Mouse (Mus musculus) right cerebral cortex, postnatal 10 days (tissue): ENCODE results near the gene Gas2.

Source experiments
- DNase-seq, 2 experiments: peaks; one replicate each; pipeline ENCODE4 v3.0.0; 2021; ENCODE audit warnings: low spot score in 2 of 2

Gene Gas2

GRCm38 (mm10) chr7:51880121-51880520 is 18.3 kb downstream of the Gas2 start:
- DNase-seq: no peak

- DNase-seq: no peak
These were observed 23.5 kb downstream of the Gas2 start for GRCm38 (mm10) chr7:51885345-51885744.

GRCm38 (mm10) chr7:51887678-51888567 is 26.1 kb downstream of the Gas2 start:
- DNase-seq: no peak

- DNase-seq: no peak
These were observed 27.8 kb downstream of the Gas2 start for GRCm38 (mm10) chr7:51889601-51890000.

- DNase-seq: no peak
These were observed 30.6 kb downstream of the Gas2 start for GRCm38 (mm10) chr7:51892224-51892965.

GRCm38 (mm10) chr7:51893008-51893407 is 31.2 kb downstream of the Gas2 start:
- no peak for DNase-seq

- DNase-seq: no peak
These were observed 32.5 kb downstream of the Gas2 start for GRCm38 (mm10) chr7:51894133-51894801.

- no peak for DNase-seq
These were observed 33.1 kb downstream of the Gas2 start for GRCm38 (mm10) chr7:51894939-51895338.

- DNase-seq: no peak
These were observed 37.3 kb downstream of the Gas2 start for GRCm38 (mm10) chr7:51899066-51899465.

GRCm38 (mm10) chr7:51913292-51914050 is 51.7 kb downstream of the Gas2 start:
- no peak for DNase-seq

- DNase-seq: no peak
These were observed 52.3 kb downstream of the Gas2 start for GRCm38 (mm10) chr7:51914132-51914531.

GRCm38 (mm10) chr7:51928761-51929519 is 67.1 kb downstream of the Gas2 start:
- DNase-seq: peak in 1 of 2 experiments; percentile 24

GRCm38 (mm10) chr7:51931217-51931616 is 69.4 kb downstream of the Gas2 start:
- no peak for DNase-seq

GRCm38 (mm10) chr7:51937337-51937736 is 75.5 kb downstream of the Gas2 start:
- DNase-seq: no peak

GRCm38 (mm10) chr7:51940461-51940860 is 78.6 kb downstream of the Gas2 start:
- no peak for DNase-seq

GRCm38 (mm10) chr7:51955424-51956041 is 93.7 kb downstream of the Gas2 start:
- no peak for DNase-seq

- no peak for DNase-seq
These were observed 96.0 kb downstream of the Gas2 start for GRCm38 (mm10) chr7:51957766-51958165.

- peak in 1 of 2 experiments; percentile 39 for DNase-seq
These were observed 99.0 kb downstream of the Gas2 start for GRCm38 (mm10) chr7:51960698-51961374.

GRCm38 (mm10) chr7:51962219-51962952 is 100.6 kb downstream of the Gas2 start:
- DNase-seq: no peak
